Mouse (Mus musculus) embryonic facial prominence, embryonic 11.5 days (tissue): ENCODE data around the gene Tdgf1. TPM values are rescaled to one million over a fixed set of nuclear protein-coding genes. Genes with fewer than 3 reads are reported as not detected.

Source experiments
- ATAC-seq: fragments of 200-750 bp; cut with Nextera tagmentation; replicated peaks from 2 replicates; pipeline ENCODE4 v1.8.0; 2017; ENCODE audit warnings: low read depth; ENCODE audit not compliant: insufficient number of reproducible peaks, low FRiP score, low TSS enrichment
- DNase-seq: peaks from one replicate; pipeline ENCODE4 v3.0.0-alpha.2; 2015; ENCODE audit warnings: low spot score
- H3K27ac ChIP-seq: fragments of 300-500 bp; sonication (generic); replicated peaks from 2 replicates; pipeline ENCODE4 v1.5.1; 2014; ENCODE audit warnings: mild to moderate bottlenecking, low read depth, low read length, control low read depth
- H3K27me3 ChIP-seq: fragments of 300-500 bp; sonication (generic); 2 replicates; pipeline ENCODE4 v1.6.1; 2014; ENCODE audit warnings: mild to moderate bottlenecking, low read length, moderate library complexity, mixed read lengths; ENCODE audit not compliant: control insufficient read depth, insufficient read depth
- H3K36me3 ChIP-seq: fragments of 300-500 bp; sonication (generic); replicated peaks from 2 replicates; pipeline ENCODE4 v1.6.1; 2014; ENCODE audit warnings: low read depth, mild to moderate bottlenecking, low read length, moderate library complexity, mixed read lengths; ENCODE audit not compliant: control insufficient read depth, insufficient read depth
- H3K4me1 ChIP-seq: fragments of 300-500 bp; sonication (generic); 2 replicates; pipeline ENCODE4 v1.6.1; 2014; ENCODE audit warnings: low read length, mixed read lengths; ENCODE audit not compliant: control insufficient read depth, insufficient read depth
- H3K4me2 ChIP-seq: fragments of 300-500 bp; sonication (generic); 2 replicates; pipeline ENCODE4 v1.6.1; 2014; ENCODE audit warnings: low read depth, mild to moderate bottlenecking, control low read depth, low read length, moderate library complexity
- H3K4me3 ChIP-seq: fragments of 300-500 bp; sonication (generic); 2 replicates; pipeline ENCODE4 v1.5.1; 2014; ENCODE audit warnings: low read depth, low read length, control low read depth
- H3K9ac ChIP-seq: fragments of 300-500 bp; sonication (generic); replicated peaks from 2 replicates; pipeline ENCODE4 v1.6.1; 2014; ENCODE audit warnings: mild to moderate bottlenecking, control low read depth, low read length
- H3K9me3 ChIP-seq: fragments of 300-500 bp; sonication (generic); replicated peaks from 2 replicates; pipeline ENCODE4 v1.6.1; 2016; ENCODE audit warnings: mild to moderate bottlenecking, low read length, inconsistent platforms, mixed read lengths; ENCODE audit not compliant: control insufficient read depth
- WGBS: fragments of 180-500 bp; shearing (Covaris S2); extraction: QIAGEN DNeasy Blood & Tissue Kit; methylation state at CpG from one replicate; pipeline ENCODE4 v1.1.7; 2014; 5-methylcytosine and 5-hydroxymethylcytosine counted together
- polyA plus RNA-seq: library from polyadenylated mRNA; unstranded; fragments of >200 nt; fragmentation: Nextera tagmentation; extraction: Ambion mirVana; gene quantifications from 2 replicates; pipeline ENCODE4 v1.2.1, GENCODE M21; 2014

Tdgf1 gene
- polyA plus RNA-seq, 1 experiment from 2014 or later: not detected

- 49% methylated on average over 15 of the region's 15 CpGs for WGBS
- H3K9ac ChIP-seq: no peak overlapping the region
- DNase-seq (peak; percentile 46), ATAC-seq (no peak)
- H3K36me3 ChIP-seq: no peaks in the 10 kb centered on the region
- no peaks in the 10 kb centered on the region for H3K4me1 ChIP-seq
- no peak overlapping the region for H3K27ac ChIP-seq
- no peak overlapping the region for H3K4me2 ChIP-seq
- H3K27me3 ChIP-seq: no peaks in the 10 kb centered on the region
- H3K4me3 ChIP-seq: no peak overlapping the region
- no peaks in the 10 kb centered on the region for H3K9me3 ChIP-seq
Measured at GRCm38 (mm10) chr9:110920665-110921419, 25.1 kb downstream of the Tdgf1 start.

GRCm38 (mm10) chr9:110916786-110917185 is 29.2 kb downstream of the Tdgf1 start, which contains the start of gene Fam240a:
TSS of gene Fam240a (minus strand) at chr9:110916861.
- no peak within 1 kb of the TSS for H3K9ac ChIP-seq
- H3K4me2 ChIP-seq: no peak within 1 kb of the TSS
- no peak within 1 kb of the TSS for H3K27ac ChIP-seq
- H3K9me3 ChIP-seq: no peaks in the 10 kb centered on the region
- ATAC-seq (no peak), DNase-seq (no peak)
- 86% methylated on average over 7 of the region's 7 CpGs for WGBS
- no peaks in the 10 kb centered on the region for H3K27me3 ChIP-seq
- no peak within 1 kb of the TSS for H3K4me3 ChIP-seq
- H3K4me1 ChIP-seq: no peaks in the 10 kb centered on the region
- H3K36me3 ChIP-seq: no peaks in the 10 kb centered on the region

DNA sequence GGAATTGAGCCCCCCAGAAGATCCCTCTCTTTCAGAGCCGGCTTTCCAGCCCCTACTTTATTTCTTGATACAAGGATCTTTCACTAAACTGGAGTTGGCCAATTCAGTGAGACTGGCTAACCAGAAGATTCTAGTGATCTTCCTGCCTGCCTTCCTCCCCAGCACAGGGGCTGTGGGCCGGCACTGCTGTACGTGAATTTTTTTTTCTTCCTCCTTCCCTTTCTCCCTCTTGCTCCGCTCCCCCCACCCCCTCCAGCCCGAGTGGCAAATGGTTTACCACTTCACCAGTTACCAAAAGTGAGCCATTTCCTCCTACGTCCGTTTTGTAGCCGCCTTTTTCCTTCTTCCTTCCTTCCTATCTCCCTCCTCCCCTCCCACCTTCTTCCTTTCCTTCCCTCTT is 30.5 kb downstream of the Tdgf1 start:
- no peak for DNase-seq
- Histone ChIP-seq H3K4me1 (no peaks in the 10 kb centered on the region), H3K9ac (no peak overlapping the region), H3K27ac (no peak overlapping the region), H3K36me3 (no peaks in the 10 kb centered on the region), H3K4me2 (no peak overlapping the region), H3K27me3 (no peaks in the 10 kb centered on the region), H3K4me3 (no peak overlapping the region), H3K9me3 (no peaks in the 10 kb centered on the region)
- 71% methylated on average over 8 of the region's 8 CpGs for WGBS
- ATAC-seq: no peak

DNA sequence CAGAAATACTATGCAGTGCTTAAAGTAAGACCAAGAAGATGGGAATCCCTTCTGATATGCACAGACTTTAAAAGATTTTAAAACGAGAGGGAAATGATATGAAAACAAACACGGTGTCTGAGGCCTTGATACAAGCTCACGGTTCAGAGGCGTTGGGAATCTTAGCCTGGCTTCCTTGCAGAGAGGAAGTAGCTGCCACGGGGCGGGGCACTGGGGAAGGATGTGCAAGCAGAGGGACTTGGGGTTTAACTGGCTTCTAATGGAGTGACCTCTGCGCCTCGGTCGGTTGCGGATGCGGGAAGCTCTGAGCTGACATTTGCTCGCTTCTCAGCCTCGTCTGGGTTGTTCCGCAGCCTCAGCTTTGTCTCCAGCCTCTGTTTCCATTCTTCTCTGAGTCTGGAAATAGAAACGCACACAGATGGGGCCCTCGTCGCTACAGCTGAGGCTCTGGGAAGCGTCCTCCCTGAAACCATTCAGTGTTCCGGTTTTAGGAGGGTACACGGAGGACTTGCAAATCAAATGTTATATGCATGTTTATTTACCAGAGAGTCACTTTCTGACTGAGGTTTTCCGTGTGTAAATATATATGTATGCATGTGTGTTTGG is 31.2 kb downstream of the Tdgf1 start:
- H3K4me2 ChIP-seq: no peak overlapping the region
- H3K36me3 ChIP-seq: no peaks in the 10 kb centered on the region
- DNase-seq (no peak), ATAC-seq (no peak)
- no peak overlapping the region for H3K27ac ChIP-seq
- H3K9me3 ChIP-seq: no peaks in the 10 kb centered on the region
- WGBS: 63% methylated on average over 21 of the region's 21 CpGs
- H3K9ac ChIP-seq: no peak overlapping the region
- H3K4me3 ChIP-seq: no peak overlapping the region
- H3K27me3 ChIP-seq: no peaks in the 10 kb centered on the region
- no peaks in the 10 kb centered on the region for H3K4me1 ChIP-seq

DNA sequence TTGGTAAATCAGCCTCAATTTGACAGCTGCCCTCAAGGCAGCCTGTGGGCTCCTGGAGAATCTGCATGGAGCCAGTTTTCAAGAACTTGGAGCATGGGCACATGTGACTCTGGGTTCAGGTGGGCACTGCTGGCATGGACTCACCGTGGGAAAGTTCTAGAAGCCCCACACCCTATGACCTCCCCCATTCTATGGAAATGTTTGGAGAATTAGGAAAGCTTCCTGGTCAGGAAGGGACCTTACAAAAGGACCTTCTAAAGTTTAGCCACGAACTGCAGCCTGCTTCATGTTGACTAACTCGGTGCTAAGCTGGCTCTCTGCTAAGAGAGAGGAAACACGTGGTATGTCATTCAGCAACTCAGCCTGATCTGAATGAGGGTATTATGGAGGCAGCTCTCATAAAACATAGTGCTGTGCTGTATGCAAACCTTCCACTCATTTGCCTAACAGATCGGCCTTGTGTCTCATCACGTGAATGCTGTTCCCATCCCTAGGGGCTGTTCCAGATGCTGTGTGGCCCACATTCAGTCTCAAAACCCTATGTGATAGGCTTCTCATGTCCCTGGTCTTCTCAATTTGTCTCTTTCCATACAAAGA is 36.5 kb downstream of the Tdgf1 start:
- WGBS: 81% methylated on average over 6 of the region's 6 CpGs
- Histone ChIP-seq H3K4me2 (no peak overlapping the region), H3K36me3 (no peaks in the 10 kb centered on the region), H3K9me3 (no peaks in the 10 kb centered on the region), H3K27ac (no peak overlapping the region), H3K4me3 (no peak overlapping the region), H3K4me1 (no peaks in the 10 kb centered on the region), H3K9ac (no peak overlapping the region), H3K27me3 (no peaks in the 10 kb centered on the region)
- ATAC-seq (no peak), DNase-seq (no peak)

DNA sequence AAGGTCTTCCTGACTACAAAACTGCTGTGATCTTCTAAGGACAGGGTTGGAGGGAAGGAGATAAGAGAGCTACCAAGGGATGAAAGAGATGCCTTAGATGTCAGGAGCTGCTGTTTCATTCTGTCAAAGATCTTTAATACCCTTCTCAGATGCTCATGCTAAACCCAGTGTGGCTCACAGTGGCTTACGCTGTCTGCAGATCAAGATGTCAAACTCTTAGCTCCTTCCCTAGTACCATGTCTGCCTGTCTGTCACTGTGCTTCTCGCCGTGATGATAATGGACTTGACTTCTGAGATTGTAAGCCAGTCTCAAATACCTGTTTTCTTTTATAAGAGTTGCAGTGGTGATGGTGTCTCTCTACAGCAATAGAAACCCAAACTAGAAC is 37.3 kb downstream of the Tdgf1 start:
- no peak overlapping the region for H3K4me2 ChIP-seq
- WGBS: 93% methylated on average over 3 of the region's 3 CpGs
- ATAC-seq (no peak), DNase-seq (no peak)
- no peaks in the 10 kb centered on the region for H3K9me3 ChIP-seq
- no peaks in the 10 kb centered on the region for H3K36me3 ChIP-seq
- no peaks in the 10 kb centered on the region for H3K27me3 ChIP-seq
- H3K4me1 ChIP-seq: no peaks in the 10 kb centered on the region
- no peak overlapping the region for H3K4me3 ChIP-seq
- H3K9ac ChIP-seq: no peak overlapping the region
- no peak overlapping the region for H3K27ac ChIP-seq

DNA sequence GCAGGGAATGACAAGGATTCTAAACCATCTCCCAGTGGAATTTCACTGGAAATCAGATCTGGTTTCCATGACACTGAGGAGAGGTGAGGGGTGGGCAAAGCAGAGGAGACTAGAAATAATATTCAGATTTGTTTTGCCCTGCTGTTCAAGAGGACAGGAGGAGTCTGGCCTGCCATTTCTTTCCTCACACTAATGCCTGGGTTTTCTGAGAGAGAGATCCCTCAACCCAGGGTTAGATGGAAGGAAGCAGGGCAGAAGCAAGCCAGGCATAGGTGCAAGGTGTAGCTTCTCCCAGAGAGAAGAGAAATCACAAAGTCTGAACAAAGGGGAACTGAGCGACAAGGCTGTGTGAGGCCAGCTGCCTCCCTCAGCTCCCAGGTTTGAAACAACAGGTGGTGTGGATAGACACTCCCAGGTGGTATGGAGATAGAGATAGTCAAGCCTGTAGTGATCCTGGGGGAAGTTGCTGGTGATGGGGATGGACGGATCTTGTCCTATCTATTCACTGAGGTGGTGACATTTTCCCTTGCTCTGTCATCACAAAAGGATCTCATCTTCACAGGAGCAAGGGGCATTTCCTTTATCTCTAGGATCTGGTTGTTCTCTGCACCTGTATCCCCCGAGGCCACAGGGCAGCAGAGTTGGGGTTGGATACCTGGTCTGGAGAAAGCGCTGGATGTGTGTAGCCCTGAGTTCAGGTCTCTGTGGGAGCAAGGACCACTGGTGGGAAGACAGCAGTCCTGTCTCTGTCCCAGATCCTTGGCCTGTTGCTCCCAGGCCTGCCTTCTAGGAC is 37.9 kb downstream of the Tdgf1 start:
- H3K9me3 ChIP-seq: no peaks in the 10 kb centered on the region
- ATAC-seq (no peak), DNase-seq (no peak)

More for the DNA sequence above, 37.9 kb downstream of the Tdgf1 start:
- Histone ChIP-seq H3K4me2 (no peak overlapping the region), H3K4me1 (no peaks in the 10 kb centered on the region), H3K27me3 (no peaks in the 10 kb centered on the region), H3K4me3 (no peak overlapping the region), H3K9ac (no peak overlapping the region), H3K27ac (no peak overlapping the region), H3K36me3 (no peaks in the 10 kb centered on the region)
- 78% methylated on average over 4 of the region's 4 CpGs for WGBS
